Mouse (Mus musculus): ENCODE data around the gene Ms4a10. TPM values are rescaled to one million over a fixed set of nuclear protein-coding genes. Genes with fewer than 3 reads are reported as not detected.

The Ms4a10 gene
- total and polyA plus RNA-seq, 2 experiments from 2014 or later, result not detected

- Histone ChIP-seq H3K4me1 (ENCODE audit: insufficient read depth, low read length) (no peaks in the 10 kb centered on the region), H3K9me3 (ENCODE audit: low read length) (no peaks in the 10 kb centered on the region), H3K9ac (replicated peaks; ENCODE audit: low read length) (no peak overlapping the region), H3K4me2 (ENCODE audit: low read depth, low read length) (no peak overlapping the region), H3K4me3 (ENCODE audit: low read length) (no peak overlapping the region), H3K36me3 (ENCODE audit: insufficient read depth, low read length) (no peaks in the 10 kb centered on the region), H3K27ac (no peak overlapping the region), H3K27me3 (ENCODE audit: insufficient read depth, low read length) (no peaks in the 10 kb centered on the region)
- DNase-seq (ENCODE audit: low spot score) (no peak), ATAC-seq (no peak)
- TF ChIP-seq CTCF (IDR thresholded peaks at IDR 0.05; ENCODE audit: low read depth), result no peak
- 66% methylated on average over 7 of the region's 7 CpGs for WGBS
Observed at GRCm38 (mm10) chr19:10914291-10914690, 60.2 kb downstream of the Ms4a10 start.

Other genes starting within 250 kb of the Ms4a10 start
- 0.68 TPM in 1 of 2 replicates, not detected in the other for gene Cd5, start 235.7 kb downstream of the Ms4a10 start, total RNA-seq (2014; rRNA removed)
- 0.26 and 0.32 TPM in 2 replicates for gene Cd5, start 235.7 kb downstream of the Ms4a10 start, polyA plus RNA-seq (2015; fragmentation: Nextera tagmentation; extraction: Ambion mirVana)
- gene Cd6, start 144.6 kb downstream of the Ms4a10 start, total RNA-seq (2014; rRNA removed), result not detected in 2 replicates
- 0.08 TPM in 1 of 2 replicates, not detected in the other for gene Cd6, start 144.6 kb downstream of the Ms4a10 start, polyA plus RNA-seq (2015; fragmentation: Nextera tagmentation; extraction: Ambion mirVana)
- gene Slc15a3, start 134.9 kb downstream of the Ms4a10 start, total RNA-seq (2014; rRNA removed), result 1.5 and 1.9 TPM in 2 replicates
- gene Slc15a3, start 134.9 kb downstream of the Ms4a10 start, polyA plus RNA-seq (2015; fragmentation: Nextera tagmentation; extraction: Ambion mirVana), result 0.21 and 0.78 TPM in 2 replicates
- gene Tmem132a, start 104.7 kb downstream of the Ms4a10 start, total RNA-seq (2014; rRNA removed), result 358 and 359 TPM in 2 replicates
- gene Tmem132a, start 104.7 kb downstream of the Ms4a10 start, polyA plus RNA-seq (2015; fragmentation: Nextera tagmentation; extraction: Ambion mirVana), result 131 and 141 TPM in 2 replicates
- 25.3 and 27.9 TPM in 2 replicates for gene Tmem109, start 92.7 kb downstream of the Ms4a10 start, total RNA-seq (2014; rRNA removed)
- 35.1 and 37.4 TPM in 2 replicates for gene Tmem109, start 92.7 kb downstream of the Ms4a10 start, polyA plus RNA-seq (2015; fragmentation: Nextera tagmentation; extraction: Ambion mirVana)
- gene Prpf19, start 79.4 kb downstream of the Ms4a10 start, total RNA-seq (2014; rRNA removed), result 351 and 368 TPM in 2 replicates
- gene Prpf19, start 79.4 kb downstream of the Ms4a10 start, polyA plus RNA-seq (2015; fragmentation: Nextera tagmentation; extraction: Ambion mirVana), result 37.5 and 40.3 TPM in 2 replicates
- 1.2 TPM in 1 of 2 replicates, not detected in the other for gene Zp1, start 54.0 kb downstream of the Ms4a10 start, total RNA-seq (2014; rRNA removed)
- gene Zp1, start 54.0 kb downstream of the Ms4a10 start, polyA plus RNA-seq (2015; fragmentation: Nextera tagmentation; extraction: Ambion mirVana), result 0.50 and 0.60 TPM in 2 replicates
- gene Ptgdr2, start 37.5 kb downstream of the Ms4a10 start, total RNA-seq (2014; rRNA removed), result 0.47 and 1.1 TPM in 2 replicates
- gene Ptgdr2, start 37.5 kb downstream of the Ms4a10 start, polyA plus RNA-seq (2015; fragmentation: Nextera tagmentation; extraction: Ambion mirVana), result 0.11 and 0.16 TPM in 2 replicates
- gene Ccdc86, start 25.4 kb downstream of the Ms4a10 start, total RNA-seq (2014; rRNA removed), result 5.3 and 5.4 TPM in 2 replicates
- gene Ccdc86, start 25.4 kb downstream of the Ms4a10 start, polyA plus RNA-seq (2015; fragmentation: Nextera tagmentation; extraction: Ambion mirVana), result 14.2 and 15.1 TPM in 2 replicates
- gene Ms4a15, start 18.6 kb upstream of the Ms4a10 start, total RNA-seq (2014; rRNA removed), result not detected in 2 replicates
- not detected in 2 replicates for gene Ms4a15, start 18.6 kb upstream of the Ms4a10 start, polyA plus RNA-seq (2015; fragmentation: Nextera tagmentation; extraction: Ambion mirVana)
- not detected in 2 replicates for gene Ms4a18, start 43.4 kb upstream of the Ms4a10 start, total RNA-seq (2014; rRNA removed)
- gene Ms4a18, start 43.4 kb upstream of the Ms4a10 start, polyA plus RNA-seq (2015; fragmentation: Nextera tagmentation; extraction: Ambion mirVana), result not detected in 2 replicates
- gene Ms4a8a, start 106.4 kb upstream of the Ms4a10 start, total RNA-seq (2014; rRNA removed), result not detected in 2 replicates
- gene Ms4a8a, start 106.4 kb upstream of the Ms4a10 start, polyA plus RNA-seq (2015; fragmentation: Nextera tagmentation; extraction: Ambion mirVana), result not detected in 2 replicates
- gene 1700017D01Rik, start 156.2 kb upstream of the Ms4a10 start, total RNA-seq (2014; rRNA removed), result not detected in 2 replicates
- gene 1700017D01Rik, start 156.2 kb upstream of the Ms4a10 start, polyA plus RNA-seq (2015; fragmentation: Nextera tagmentation; extraction: Ambion mirVana), result not detected in 2 replicates
- not detected in 2 replicates for gene 1700025F22Rik, start 190.7 kb upstream of the Ms4a10 start, total RNA-seq (2014; rRNA removed)
- gene 1700025F22Rik, start 190.7 kb upstream of the Ms4a10 start, polyA plus RNA-seq (2015; fragmentation: Nextera tagmentation; extraction: Ambion mirVana), result not detected in 2 replicates
- gene Ms4a13, start 222.1 kb upstream of the Ms4a10 start, total RNA-seq (2014; rRNA removed), result not detected in 2 replicates
- gene Ms4a13, start 222.1 kb upstream of the Ms4a10 start, polyA plus RNA-seq (2015; fragmentation: Nextera tagmentation; extraction: Ambion mirVana), result not detected in 2 replicates